Mouse (Mus musculus) heart, postnatal 25 days (tissue): Measurements from ENCODE around the gene Rhbdd3. TPM values are rescaled to one million over a fixed set of nuclear protein-coding genes. Genes with fewer than 3 reads are reported as not detected.
"Not testable (repeated sequence)": the region's sequence is repeated elsewhere in the genome, so short reads cannot be mapped to it uniquely, and the experiment has no call there.

Source experiments
- DNase-seq: peaks from one replicate; pipeline ENCODE4 v3.0.0; 2022; ENCODE audit warnings: low spot score
- intact Hi-C: fragments of 180-260 bp; cut with DNase I; formaldehyde crosslinking; loops from one replicate; pipeline ENCODE4 v1.15.1; 2025
- total RNA-seq, 2 experiments: library from RNA; stranded (reverse); gene quantifications; 2 replicates each; pipeline ENCODE4 v1.2.3; 2021

Gene Rhbdd3
- total RNA-seq, 2 experiments from 2014 or later = 21.4 to 21.6 TPM

- DNase-seq = no peak
- intact Hi-C loops = loop anchor here (1.0 to 2.0 kb wide), 2 partner anchors 34 to 49 kb away; partner anchors contain the start of genes Ewsr1 and Rhbdd3
Observed at GRCm38 (mm10) chr11:5064282-5065055, 34.3 kb upstream of the Rhbdd3 start.

GRCm38 (mm10) chr11:5065056-5065821 lies 33.5 kb upstream of the Rhbdd3 start, which contains the start of gene Gas2l1:
Gene Gas2l1 (minus strand): TSS chr11:5065327.
- intact Hi-C loops = loop anchor here (1.0 to 2.0 kb wide), 2 partner anchors 34 to 50 kb away; partner anchors contain the start of genes Ewsr1 and Rhbdd3
- DNase-seq = peak; percentile 83

GRCm38 (mm10) chr11:5067063-5067462 lies 31.7 kb upstream of the Rhbdd3 start:
- intact Hi-C loops = no loop called here
- DNase-seq = no peak

- intact Hi-C loops = no loop called here
- DNase-seq = no peak
Observed at GRCm38 (mm10) chr11:5068126-5068971, 30.4 kb upstream of the Rhbdd3 start.

GRCm38 (mm10) chr11:5074882-5075281 lies 23.8 kb upstream of the Rhbdd3 start:
- DNase-seq = no peak
- intact Hi-C loops = no loop called here

- intact Hi-C loops = no loop called here
- DNase-seq = no peak
Observed at GRCm38 (mm10) chr11:5075760-5076159, 23.0 kb upstream of the Rhbdd3 start.

- DNase-seq, intact Hi-C loops: not testable (repeated sequence)
Observed at GRCm38 (mm10) chr11:5076843-5077242, 21.9 kb upstream of the Rhbdd3 start.

- DNase-seq = no peak
- intact Hi-C loops = no loop called here
Observed at GRCm38 (mm10) chr11:5089147-5089546, 9.6 kb upstream of the Rhbdd3 start.

GRCm38 (mm10) chr11:5091706-5092105 lies 7.0 kb upstream of the Rhbdd3 start:
- DNase-seq = no peak
- intact Hi-C loops = no loop called here

GRCm38 (mm10) chr11:5095877-5096276 lies 2.8 kb upstream of the Rhbdd3 start:
- intact Hi-C loops = no loop called here
- DNase-seq = no peak

- no peak for DNase-seq
- intact Hi-C loops = no loop called here
Observed at GRCm38 (mm10) chr11:5096480-5097020, 2.2 kb upstream of the Rhbdd3 start.

- DNase-seq = peak; percentile 24
- intact Hi-C loops = loop anchor here (2.0 kb wide), 1 partner anchor 33 kb away; the partner anchor contains the start of gene Gas2l1
Observed at GRCm38 (mm10) chr11:5098035-5098735, 541 bp upstream of the Rhbdd3 start.

GRCm38 (mm10) chr11:5099576-5100183 lies 954 bp downstream of the Rhbdd3 start:
- intact Hi-C loops = loop anchor here (2.0 kb wide), 1 partner anchor 35 kb away; the partner anchor contains the start of gene Gas2l1
- peak; percentile 68 for DNase-seq

GRCm38 (mm10) chr11:5100283-5100682 lies 1.6 kb downstream of the Rhbdd3 start:
- DNase-seq = no peak
- intact Hi-C loops = no loop called here

GRCm38 (mm10) chr11:5100801-5101200 lies 2.1 kb downstream of the Rhbdd3 start:
- intact Hi-C loops = no loop called here
- DNase-seq = no peak

GRCm38 (mm10) chr11:5101641-5102040 lies 2.9 kb downstream of the Rhbdd3 start:
- intact Hi-C loops = no loop called here

GRCm38 (mm10) chr11:5102384-5102783 lies 3.7 kb downstream of the Rhbdd3 start:
- DNase-seq = no peak
- intact Hi-C loops = no loop called here

More at GRCm38 (mm10) chr11:5101641-5102040, 2.9 kb downstream of the Rhbdd3 start:
- no peak for DNase-seq

GRCm38 (mm10) chr11:5103986-5104509 lies 5.3 kb downstream of the Rhbdd3 start:
- DNase-seq = no peak
- intact Hi-C loops = no loop called here
